Mouse (Mus musculus): ENCODE data around the gene Eif3d. TPM values are rescaled to one million over a fixed set of nuclear protein-coding genes. Genes with fewer than 3 reads are reported as not detected.
"Not testable (repeated sequence)": the region's sequence is repeated elsewhere in the genome, so short reads cannot be mapped to it uniquely, and the experiment has no call there.

The Eif3d gene
- polyA plus RNA-seq (2015; fragmentation: Nextera tagmentation; extraction: Ambion mirVana), result 162 and 180 TPM in 2 replicates

- H3K36me3 ChIP-seq (replicated peaks), result peaks cover 20% of the 10 kb centered on the region
- ATAC-seq (replicated peaks), result peak; percentile 90
- peak within 1 kb of the TSS; percentile 99 for H3K27ac ChIP-seq
- WGBS, result under 1% methylated on average over 72 of the region's 72 CpGs
- H3K9me3 ChIP-seq, result no peaks in the 10 kb centered on the region
- peaks cover 20% of the 10 kb centered on the region for H3K4me1 ChIP-seq
- peak within 1 kb of the TSS; percentile 88 for H3K4me2 ChIP-seq
- H3K4me3 ChIP-seq, result peak within 1 kb of the TSS; percentile 76
- peak within 1 kb of the TSS; percentile 92 for H3K9ac ChIP-seq
- H3K27me3 ChIP-seq (replicated peaks), result no peaks in the 10 kb centered on the region
These were observed at the start of gene Eif3d for GRCm38 (mm10) chr15:77970470-77971292. Gene Eif3d (minus strand): TSS chr15:77970813.

GRCm38 (mm10) chr15:78014046-78014445, 43.4 kb upstream of the Eif3d start:
- ATAC-seq (replicated peaks), result no peak
- H3K27ac ChIP-seq, result no peak overlapping the region
- no peak overlapping the region for H3K4me3 ChIP-seq
- no peaks in the 10 kb centered on the region for H3K4me1 ChIP-seq
- no peak overlapping the region for H3K4me2 ChIP-seq
- H3K36me3 ChIP-seq (replicated peaks), result no peaks in the 10 kb centered on the region
- no peaks in the 10 kb centered on the region for H3K27me3 ChIP-seq (replicated peaks)
- no peak overlapping the region for H3K9ac ChIP-seq
- H3K9me3 ChIP-seq, result no peaks in the 10 kb centered on the region
- WGBS, result 85% methylated on average over 1 of the region's 1 CpGs

GRCm38 (mm10) chr15:78008206-78008605, 37.6 kb upstream of the Eif3d start:
- ATAC-seq (replicated peaks); H3K9me3 ChIP-seq; H3K4me2 ChIP-seq; H3K36me3 ChIP-seq (replicated peaks); H3K9ac ChIP-seq; H3K4me3 ChIP-seq; H3K27ac ChIP-seq; H3K4me1 ChIP-seq; H3K27me3 ChIP-seq (replicated peaks): not testable (repeated sequence)
- WGBS, result 93% methylated on average over 8 of the region's 8 CpGs

- H3K36me3 ChIP-seq (replicated peaks), result no peaks in the 10 kb centered on the region
- H3K9ac ChIP-seq, result no peak overlapping the region
- no peak overlapping the region for H3K27ac ChIP-seq
- H3K4me1 ChIP-seq, result peaks cover 7% of the 10 kb centered on the region
- H3K4me2 ChIP-seq, result no peak overlapping the region
- H3K27me3 ChIP-seq (replicated peaks), result no peaks in the 10 kb centered on the region
- H3K4me3 ChIP-seq, result no peak overlapping the region
- ATAC-seq (replicated peaks), result no peak
- no peaks in the 10 kb centered on the region for H3K9me3 ChIP-seq
- WGBS, result 57% methylated on average over 9 of the region's 9 CpGs
These were observed 33.3 kb upstream of the Eif3d start for GRCm38 (mm10) chr15:78003929-78004328.

DNA sequence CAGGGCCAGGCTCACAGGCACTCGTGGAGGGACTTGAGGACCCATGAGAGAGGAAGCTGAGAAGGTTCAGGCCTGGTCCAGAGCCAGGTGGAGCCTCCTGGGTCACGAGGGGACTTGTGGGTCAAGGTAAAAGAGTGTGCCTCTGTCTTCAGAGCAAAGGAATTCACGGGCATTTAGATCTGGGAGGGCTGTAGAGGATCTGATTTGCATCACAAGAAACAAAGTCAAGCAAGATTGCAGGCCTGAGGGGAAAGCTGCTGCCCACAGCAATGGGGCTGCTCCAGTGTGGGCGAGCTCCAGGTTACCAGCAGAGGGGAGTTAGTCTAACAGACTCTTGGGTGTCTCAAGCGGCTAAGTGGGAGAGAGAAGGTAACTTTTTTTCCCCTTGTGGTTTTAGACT, 30.8 kb upstream of the Eif3d start:
- H3K9ac ChIP-seq, result no peak overlapping the region
- no peaks in the 10 kb centered on the region for H3K27me3 ChIP-seq (replicated peaks)
- 12% methylated on average over 5 of the region's 5 CpGs for whole genome bisulfite sequencing
- no peak overlapping the region for H3K4me3 ChIP-seq
- no peaks in the 10 kb centered on the region for H3K9me3 ChIP-seq
- no peaks in the 10 kb centered on the region for H3K4me1 ChIP-seq
- H3K36me3 ChIP-seq (replicated peaks), result no peaks in the 10 kb centered on the region
- no peak overlapping the region for H3K4me2 ChIP-seq
- no peak for ATAC-seq (replicated peaks)
- no peak overlapping the region for H3K27ac ChIP-seq

DNA sequence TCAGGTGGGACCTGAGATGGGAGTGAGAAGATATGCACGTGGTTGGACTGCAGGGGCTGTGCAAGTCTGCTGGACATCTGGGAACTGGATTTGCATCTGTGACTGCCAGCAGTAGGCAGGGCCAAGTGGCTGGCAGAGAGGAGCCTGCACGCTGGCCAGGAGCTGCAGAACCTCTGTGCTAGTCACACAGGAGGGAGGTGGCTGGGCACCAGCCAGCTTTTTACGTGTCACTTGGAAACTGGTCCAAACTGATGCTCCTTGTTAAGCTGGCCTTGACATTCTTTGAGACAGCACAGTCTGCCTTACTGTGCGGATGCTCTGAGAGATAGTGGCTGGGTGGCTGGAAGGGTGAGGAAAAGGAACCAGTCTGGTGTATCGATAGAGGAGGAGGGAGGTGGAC, 17.9 kb upstream of the Eif3d start:
- no peak overlapping the region for H3K4me2 ChIP-seq
- no peaks in the 10 kb centered on the region for H3K4me1 ChIP-seq
- no peak overlapping the region for H3K9ac ChIP-seq
- no peak overlapping the region for H3K27ac ChIP-seq
- H3K9me3 ChIP-seq, result no peaks in the 10 kb centered on the region
- WGBS, result 72% methylated on average over 5 of the region's 5 CpGs
- no peak overlapping the region for H3K4me3 ChIP-seq
- no peaks in the 10 kb centered on the region for H3K36me3 ChIP-seq (replicated peaks)
- ATAC-seq (replicated peaks), result no peak
- no peaks in the 10 kb centered on the region for H3K27me3 ChIP-seq (replicated peaks)

- Histone ChIP-seq H3K36me3 (replicated peaks) (no peaks in the 10 kb centered on the region), H3K9ac (no peak overlapping the region), H3K27me3 (replicated peaks) (no peaks in the 10 kb centered on the region), H3K9me3 (no peaks in the 10 kb centered on the region), H3K4me1 (no peaks in the 10 kb centered on the region), H3K4me2 (no peak overlapping the region), H3K4me3 (no peak overlapping the region), H3K27ac (no peak overlapping the region)
- no peak for ATAC-seq (replicated peaks)
- 40% methylated on average over 3 of the region's 3 CpGs for WGBS
These were observed 12.8 kb upstream of the Eif3d start for GRCm38 (mm10) chr15:77983391-77983790.

- Histone ChIP-seq H3K36me3 (replicated peaks) (no peaks in the 10 kb centered on the region), H3K4me3 (no peak overlapping the region), H3K27me3 (replicated peaks) (no peaks in the 10 kb centered on the region), H3K9ac (no peak overlapping the region), H3K9me3 (no peaks in the 10 kb centered on the region), H3K4me2 (no peak overlapping the region), H3K4me1 (no peaks in the 10 kb centered on the region), H3K27ac (no peak overlapping the region)
- 27% methylated on average over 18 of the region's 18 CpGs for WGBS
- ATAC-seq (replicated peaks), result peak; percentile 33; the same call in 1 of the 2 replicates
These were observed 11.8 kb upstream of the Eif3d start for GRCm38 (mm10) chr15:77982195-77982939.

DNA sequence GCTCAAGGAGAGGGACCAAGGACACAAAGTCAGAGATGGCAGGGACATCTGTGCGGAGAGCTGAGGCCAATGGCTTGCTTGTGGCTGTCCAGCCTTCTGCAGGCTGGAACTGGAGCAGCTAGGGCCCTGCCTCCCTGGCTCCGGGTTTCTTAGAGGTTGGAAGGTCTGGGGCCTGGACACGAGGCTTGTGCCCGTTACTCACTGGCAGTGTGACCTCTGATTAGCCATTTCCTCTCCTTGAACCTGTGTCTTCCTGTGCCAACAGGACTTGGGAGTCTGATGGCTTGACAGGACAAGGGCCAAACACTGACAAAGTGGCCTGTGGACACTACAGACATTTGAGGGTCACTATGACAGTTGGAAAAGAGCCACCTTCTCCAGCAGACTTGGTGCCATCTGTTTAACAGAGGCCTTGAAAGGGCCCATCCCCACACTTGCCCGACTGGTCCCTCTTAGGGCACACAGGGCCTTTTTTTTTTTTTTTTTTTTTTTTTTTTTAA, 10.6 kb upstream of the Eif3d start:
- H3K27ac ChIP-seq, result no peak overlapping the region
- ATAC-seq (replicated peaks), result no peak
- no peak overlapping the region for H3K4me2 ChIP-seq
- no peak overlapping the region for H3K4me3 ChIP-seq
- no peaks in the 10 kb centered on the region for H3K36me3 ChIP-seq (replicated peaks)
- no peak overlapping the region for H3K9ac ChIP-seq
- WGBS, result 79% methylated on average over 5 of the region's 5 CpGs
- H3K27me3 ChIP-seq (replicated peaks), result no peaks in the 10 kb centered on the region
- no peaks in the 10 kb centered on the region for H3K9me3 ChIP-seq
- H3K4me1 ChIP-seq, result no peaks in the 10 kb centered on the region

GRCm38 (mm10) chr15:77979427-77979865, 8.8 kb upstream of the Eif3d start:
- no peak for ATAC-seq (replicated peaks)
- 88% methylated on average over 10 of the region's 10 CpGs for WGBS
- H3K9me3 ChIP-seq, result no peaks in the 10 kb centered on the region
- H3K4me3 ChIP-seq, result no peak overlapping the region
- no peaks in the 10 kb centered on the region for H3K36me3 ChIP-seq (replicated peaks)
- no peak overlapping the region for H3K27ac ChIP-seq
- no peaks in the 10 kb centered on the region for H3K27me3 ChIP-seq (replicated peaks)
- no peaks in the 10 kb centered on the region for H3K4me1 ChIP-seq
- no peak overlapping the region for H3K4me2 ChIP-seq
- H3K9ac ChIP-seq, result no peak overlapping the region

- ATAC-seq (replicated peaks), result no peak
- Histone ChIP-seq H3K27ac (no peak overlapping the region), H3K36me3 (replicated peaks) (no peaks in the 10 kb centered on the region), H3K27me3 (replicated peaks) (no peaks in the 10 kb centered on the region), H3K9me3 (no peaks in the 10 kb centered on the region), H3K4me3 (no peak overlapping the region), H3K9ac (no peak overlapping the region), H3K4me1 (no peaks in the 10 kb centered on the region), H3K4me2 (no peak overlapping the region)
- WGBS, result 63% methylated on average over 3 of the region's 3 CpGs
These were observed 7.0 kb upstream of the Eif3d start for GRCm38 (mm10) chr15:77977663-77978062.

- Histone ChIP-seq H3K36me3 (replicated peaks) (no peaks in the 10 kb centered on the region), H3K9ac (no peak overlapping the region), H3K4me1 (peaks cover 14% of the 10 kb centered on the region), H3K27ac (no peak overlapping the region), H3K27me3 (replicated peaks) (no peaks in the 10 kb centered on the region), H3K9me3 (no peaks in the 10 kb centered on the region), H3K4me2 (no peak overlapping the region), H3K4me3 (no peak overlapping the region)
- no peak for ATAC-seq (replicated peaks)
- WGBS, result 80% methylated on average over 6 of the region's 6 CpGs
These were observed 3.7 kb upstream of the Eif3d start for GRCm38 (mm10) chr15:77974165-77974841.
